15 mouse cellular contexts compared by ENCODE assay signal in the genomic region with DNA sequence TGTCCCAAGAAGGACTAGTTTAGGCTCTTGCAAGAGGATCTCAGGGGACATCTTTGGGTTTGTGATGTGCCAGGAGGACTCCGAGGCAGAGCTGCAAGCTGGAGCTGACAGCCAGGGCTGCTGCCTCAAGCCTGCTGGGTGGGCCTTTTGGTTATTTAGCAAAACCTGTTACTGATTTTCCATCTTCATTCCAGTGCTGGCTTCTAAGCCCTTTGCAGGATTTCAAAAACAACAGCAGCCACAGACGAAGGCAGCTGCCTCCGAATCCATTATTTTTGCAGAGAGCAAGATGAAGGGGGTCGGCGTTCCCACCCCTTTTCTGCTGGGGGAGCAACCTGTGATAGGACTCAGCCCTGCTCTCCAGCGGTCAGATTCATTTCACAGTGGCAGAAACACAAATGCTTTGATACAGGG. TPM values are rescaled to one million over a fixed set of nuclear protein-coding genes. Genes with fewer than 3 reads are reported as not detected.
DNase-seq lines count a peak whose midpoint lies in the region; ATAC-seq lines count a peak whose summit lies in the region.
"Had no signal": no experiment of that assay in that cellular context is flagged by ENCODE, and none has a peak within 500 bp of the region (broad histone marks: within the 10 kb centered on the region; RNA-seq: fewer than 3 reads in every experiment).

No protein-coding gene starts in this region.

- no peaks in the 10 kb centered on the region for H3K36me3 ChIP-seq in embryonic facial prominence, embryonic 13.5 days
- no peaks in the 10 kb centered on the region for H3K36me3 ChIP-seq in hindbrain, embryonic 12.5 days
- H3K36me3 ChIP-seq in midbrain, embryonic 14.5 days (ENCODE audit: control insufficient read depth, insufficient read depth, low read length), result no peaks in the 10 kb centered on the region
- H3K36me3 ChIP-seq: lung, embryonic 15.5 days had no signal

- ATAC-seq in cerebellum, adult (ENCODE audit: insufficient number of reproducible peaks, low FRiP score, low TSS enrichment), result no peak
- no peak for ATAC-seq in embryonic facial prominence, embryonic 13.5 days (ENCODE audit: insufficient number of reproducible peaks, insufficient read depth, low FRiP score, low TSS enrichment, low read depth)
- ATAC-seq in hindbrain, embryonic 12.5 days (ENCODE audit: low FRiP score), result no peak
- peak; percentile 67; the same call in 1 of the 2 replicates for ATAC-seq in midbrain, embryonic 14.5 days (ENCODE audit: low FRiP score, low TSS enrichment)
- ATAC-seq: intestine, postnatal 0 days had no signal

- peak overlapping the region; percentile 55; the same call in 1 of the 2 replicates for H3K27ac ChIP-seq in embryonic facial prominence, embryonic 13.5 days
- H3K27ac ChIP-seq in hindbrain, embryonic 12.5 days, result peak overlapping the region; percentile 55
- peak overlapping the region; percentile 82 for H3K27ac ChIP-seq in midbrain, embryonic 14.5 days (replicated peaks; ENCODE audit: low read depth, low read length)
- H3K27ac ChIP-seq: lung, embryonic 15.5 days had no signal

- no peaks in the 10 kb centered on the region for H3K9me3 ChIP-seq in embryonic facial prominence, embryonic 13.5 days
- H3K9me3 ChIP-seq in hindbrain, embryonic 12.5 days (replicated peaks), result no peaks in the 10 kb centered on the region
- H3K9me3 ChIP-seq in midbrain, embryonic 14.5 days (ENCODE audit: control insufficient read depth, low read length), result no peaks in the 10 kb centered on the region
- H3K9me3 ChIP-seq: lung, embryonic 15.5 days had no signal

- H3K9ac ChIP-seq in embryonic facial prominence, embryonic 13.5 days, result 0 out of 2 replicates have a peak overlapping the region, but pooled peaks have one; percentile 6
- H3K9ac ChIP-seq in hindbrain, embryonic 12.5 days, result no peak overlapping the region
- H3K9ac ChIP-seq in midbrain, embryonic 14.5 days (replicated peaks; ENCODE audit: low read length), result no peak overlapping the region; the same call in 1 of the 2 replicates
- H3K9ac ChIP-seq: lung, embryonic 15.5 days had no signal

- H3K4me1 ChIP-seq in embryonic facial prominence, embryonic 13.5 days, result peaks cover 19% of the 10 kb centered on the region
- peaks cover 17% of the 10 kb centered on the region for H3K4me1 ChIP-seq in hindbrain, embryonic 12.5 days
- peaks cover 32% of the 10 kb centered on the region for H3K4me1 ChIP-seq in midbrain, embryonic 14.5 days (ENCODE audit: control insufficient read depth, insufficient read depth, low read length)
- H3K4me1 ChIP-seq: lung, embryonic 15.5 days had no signal

- H3K4me3 ChIP-seq in embryonic facial prominence, embryonic 13.5 days, result no peak overlapping the region
- H3K4me3 ChIP-seq in hindbrain, embryonic 12.5 days, result no peak overlapping the region
- no peak overlapping the region for H3K4me3 ChIP-seq in midbrain, embryonic 14.5 days (replicated peaks; ENCODE audit: low read depth, low read length)
- H3K4me3 ChIP-seq: erythroblast, embryonic 14.5 days; lung, embryonic 15.5 days had no signal

- H3K4me2 ChIP-seq in embryonic facial prominence, embryonic 13.5 days, result peak overlapping the region; percentile 18
- no peak overlapping the region for H3K4me2 ChIP-seq in hindbrain, embryonic 12.5 days (replicated peaks)
- 0 out of 2 replicates have a peak overlapping the region, but pooled peaks have one; percentile 6 for H3K4me2 ChIP-seq in midbrain, embryonic 14.5 days (ENCODE audit: low read length)
- H3K4me2 ChIP-seq: lung, embryonic 15.5 days had no signal

- DNase-seq in cerebellum, postnatal 10 days, result peak; percentile 75 to 78
- DNase-seq in midbrain, embryonic 14.5 days, result peak; percentile 72
- no peak for DNase-seq in testis, postnatal 14 days (ENCODE audit: low spot score)
- no peak for DNase-seq in layer of hippocampus, adult 9-10 months (ENCODE audit: low spot score)
- DNase-seq in lung, postnatal 4 days, result no peak
- DNase-seq: cerebellum, adult 2 months; gastrocnemius, postnatal 36 days; kidney, postnatal 4 days had no signal

- no peaks in the 10 kb centered on the region for H3K27me3 ChIP-seq in embryonic facial prominence, embryonic 13.5 days
- H3K27me3 ChIP-seq in hindbrain, embryonic 12.5 days, result no peaks in the 10 kb centered on the region
- H3K27me3 ChIP-seq in midbrain, embryonic 14.5 days (ENCODE audit: control insufficient read depth, insufficient read depth, low read length), result no peaks in the 10 kb centered on the region
- H3K27me3 ChIP-seq: lung, embryonic 15.5 days had no signal

- 7% methylated on average over 6 of the region's 6 CpGs for WGBS in embryonic facial prominence, embryonic 13.5 days
- WGBS in hindbrain, embryonic 12.5 days, result 22% methylated on average over 6 of the region's 6 CpGs
- 3% methylated on average over 6 of the region's 6 CpGs for WGBS in midbrain, embryonic 14.5 days

RNA-seq across cellular contexts. Expression of a gene that starts 46.9 kb away (rescaled TPM):
- polyA plus RNA-seq in embryonic facial prominence, embryonic 13.5 days (2015; fragmentation: Nextera tagmentation; extraction: Ambion mirVana), result 33.8 and 34.8 TPM in 2 replicates
- polyA plus RNA-seq in hindbrain, embryonic 12.5 days (2016; fragmentation: Nextera tagmentation; extraction: Ambion mirVana), result 39.0 and 41.5 TPM in 2 replicates
- 27.7 and 33.5 TPM in 2 replicates for polyA plus RNA-seq in midbrain, embryonic 14.5 days (2014; fragmentation: Nextera tagmentation; extraction: Ambion mirVana)

RNA-seq across cellular contexts. Expression of a gene that starts 47.1 kb away (rescaled TPM):
- polyA plus RNA-seq in embryonic facial prominence, embryonic 13.5 days (2015; fragmentation: Nextera tagmentation; extraction: Ambion mirVana), result 0.31 and 0.78 TPM in 2 replicates
- polyA plus RNA-seq in hindbrain, embryonic 12.5 days (2016; fragmentation: Nextera tagmentation; extraction: Ambion mirVana), result 3.0 and 3.6 TPM in 2 replicates
- polyA plus RNA-seq in midbrain, embryonic 14.5 days (2014; fragmentation: Nextera tagmentation; extraction: Ambion mirVana), result 1.1 and 1.7 TPM in 2 replicates
- polyA plus RNA-seq: erythroblast, embryonic 14.5 days; small intestine, adult 2 months had no signal

Comparison
In these comparisons a context has a peak if more than half of its experiments do, and no peak if none do; other contexts are left out.
1. DNase-seq: peak in cerebellum, postnatal 10 days (2 of 2) and midbrain, embryonic 14.5 days (single experiment); none in testis, postnatal 14 days (single experiment), layer of hippocampus, adult 9-10 months (single experiment) and lung, postnatal 4 days (0 of 2).
2. Peak in every context shown above with its lines, with median percentiles within 50 percentile points of each other: H3K27ac ChIP-seq.